Mouse (Mus musculus): ENCODE measurements at regions not wholly inside any gene's neighbourhood (a gene's known extent, or its start where the extent isn't known, plus 50 kb on each side); places are given as distances from the start of the nearest gene placed in this dataset.

GRCm38 (mm10) chr4:127862875-127863274 lies 107.9 kb downstream of the CK137956 start:
- ATAC-seq (ENCODE audit: poor library complexity, severe bottlenecking), result no peak

GRCm38 (mm10) chr4:127861319-127862117 lies 109.2 kb downstream of the CK137956 start:
- ATAC-seq (ENCODE audit: poor library complexity, severe bottlenecking), result no peak

- no peak for ATAC-seq (ENCODE audit: poor library complexity, severe bottlenecking)
These were observed 110.5 kb downstream of the CK137956 start for GRCm38 (mm10) chr4:127860271-127860670.

GRCm38 (mm10) chr4:127859505-127859904 lies 111.2 kb downstream of the CK137956 start:
- ATAC-seq (ENCODE audit: poor library complexity, severe bottlenecking), result no peak

- no peak for ATAC-seq (ENCODE audit: poor library complexity, severe bottlenecking)
These were observed 112.2 kb downstream of the CK137956 start for GRCm38 (mm10) chr4:127858566-127858965.

- ATAC-seq (ENCODE audit: poor library complexity, severe bottlenecking), result no peak
These were observed 114.9 kb downstream of the CK137956 start for GRCm38 (mm10) chr4:127855836-127856235.

GRCm38 (mm10) chr4:127854776-127855409 lies 115.9 kb downstream of the CK137956 start:
- no peak for ATAC-seq (ENCODE audit: poor library complexity, severe bottlenecking)

- no peak for ATAC-seq (ENCODE audit: poor library complexity, severe bottlenecking)
These were observed 121.4 kb downstream of the CK137956 start for GRCm38 (mm10) chr4:127849306-127849705.

GRCm38 (mm10) chr4:127846321-127846720 lies 124.4 kb downstream of the CK137956 start:
- no peak for ATAC-seq (ENCODE audit: poor library complexity, severe bottlenecking)

GRCm38 (mm10) chr4:127843421-127843820 lies 127.3 kb downstream of the CK137956 start:
- no peak for ATAC-seq (ENCODE audit: poor library complexity, severe bottlenecking)

GRCm38 (mm10) chr4:127833668-127834067 lies 137.1 kb downstream of the CK137956 start:
- no peak for ATAC-seq (ENCODE audit: poor library complexity, severe bottlenecking)

- no peak for ATAC-seq (ENCODE audit: poor library complexity, severe bottlenecking)
These were observed 143.8 kb downstream of the CK137956 start for GRCm38 (mm10) chr4:127826988-127827387.

- no peak for ATAC-seq (ENCODE audit: poor library complexity, severe bottlenecking)
These were observed 151.2 kb downstream of the CK137956 start for GRCm38 (mm10) chr4:127819501-127819900.

- ATAC-seq (ENCODE audit: poor library complexity, severe bottlenecking), result no peak
These were observed 151.7 kb downstream of the CK137956 start for GRCm38 (mm10) chr4:127819009-127819408.

GRCm38 (mm10) chr4:127814631-127815030 lies 156.1 kb downstream of the CK137956 start:
- ATAC-seq (ENCODE audit: poor library complexity, severe bottlenecking), result no peak

- no peak for ATAC-seq (ENCODE audit: poor library complexity, severe bottlenecking)
These were observed 158.7 kb downstream of the CK137956 start for GRCm38 (mm10) chr4:127812047-127812545.

- no peak for ATAC-seq (ENCODE audit: poor library complexity, severe bottlenecking)
These were observed 159.7 kb downstream of the CK137956 start for GRCm38 (mm10) chr4:127810899-127811510.

- no peak for ATAC-seq (ENCODE audit: poor library complexity, severe bottlenecking)
These were observed 161.7 kb downstream of the CK137956 start for GRCm38 (mm10) chr4:127809006-127809405.

- ATAC-seq (ENCODE audit: poor library complexity, severe bottlenecking), result no peak
These were observed 181.5 kb downstream of the CK137956 start for GRCm38 (mm10) chr4:127789206-127789605.

- no peak for ATAC-seq (ENCODE audit: poor library complexity, severe bottlenecking)
These were observed 185.0 kb downstream of the CK137956 start for GRCm38 (mm10) chr4:127785786-127786185.

GRCm38 (mm10) chr4:127771966-127772500 lies 198.7 kb downstream of the CK137956 start:
- no peak for ATAC-seq (ENCODE audit: poor library complexity, severe bottlenecking)

Measured in megakaryocyte, adult 5-6 weeks (primary cell).